Mouse (Mus musculus): ENCODE measurements around the gene Myh8.

DNA sequence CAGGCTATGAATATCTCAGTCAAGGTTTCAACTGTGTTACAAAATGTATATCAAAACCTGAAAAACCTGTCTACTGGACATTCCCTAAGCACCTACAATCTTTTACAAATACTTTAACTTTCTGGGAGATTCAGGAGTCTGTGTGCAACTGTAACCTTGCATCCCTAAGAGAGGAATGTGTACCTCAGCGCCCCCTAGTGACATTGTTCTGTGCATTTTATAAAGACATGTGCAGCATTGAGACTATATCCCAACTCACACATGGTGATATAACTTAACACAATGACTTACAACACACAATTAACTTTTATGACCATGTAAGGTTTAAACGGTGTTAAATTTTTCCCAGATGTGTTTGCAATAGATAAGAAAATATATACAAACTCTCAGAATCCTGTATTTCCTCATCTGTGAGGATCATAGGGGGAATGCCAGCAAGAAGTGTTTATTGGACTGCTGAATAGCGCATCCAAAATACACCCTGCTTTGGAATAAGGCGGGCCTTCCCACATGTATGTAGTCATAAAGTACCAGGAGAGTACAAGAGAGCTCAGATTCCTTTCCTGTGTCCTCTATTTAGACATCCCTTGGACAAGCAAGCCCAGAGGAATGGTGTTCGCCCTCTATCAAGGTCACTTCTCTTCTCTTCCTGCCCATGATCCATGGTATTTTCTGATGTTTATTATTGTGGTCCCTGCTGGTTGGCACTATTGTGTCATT lies 41.1 kb upstream of the Myh8 start:
- TF ChIP-seq MAX (IDR thresholded peaks at IDR 0.05; ENCODE audit: low read depth), result no peak
- TF ChIP-seq CEBPB (IDR thresholded peaks at IDR 0.05; ENCODE audit: insufficient read depth, poor library complexity, severe bottlenecking), result no peak
- TF ChIP-seq POLR2A (IDR thresholded peaks at IDR 0.05; ENCODE audit: insufficient read length, low read depth), result no peak
- TF ChIP-seq SRF (IDR thresholded peaks at IDR 0.05; ENCODE audit: control insufficient read depth, insufficient read length, low read depth), result no peak
- TF ChIP-seq E2F4 (IDR thresholded peaks at IDR 0.05; ENCODE audit: insufficient read depth), result no peak
- no peak for TF ChIP-seq TCF12 (IDR thresholded peaks at IDR 0.05; ENCODE audit: insufficient read depth, poor library complexity, severe bottlenecking)
- no peak for TF ChIP-seq USF1 (IDR thresholded peaks at IDR 0.05; ENCODE audit: low read depth)
- no peak for TF ChIP-seq POLR2AphosphoS2 (IDR thresholded peaks at IDR 0.05; ENCODE audit: insufficient read length, low read depth)
- TF ChIP-seq MYOD1 (IDR thresholded peaks at IDR 0.05; ENCODE audit: control insufficient read depth in 1 of 3, insufficient read length in 2 of 3, low read depth in 2 of 3), result no peak
- TF ChIP-seq MYOG (IDR thresholded peaks at IDR 0.05; ENCODE audit: control insufficient read depth in 1 of 3, insufficient read depth in 1 of 3, insufficient read length in 2 of 3, low read depth in 2 of 3), result no peak
- TF ChIP-seq REST (IDR thresholded peaks at IDR 0.05; ENCODE audit: insufficient read depth, insufficient read length), result no peak

Measured in myocyte (in vitro differentiated cells).